Mouse (Mus musculus): ENCODE results near the gene Wdr24.
"Not testable (repeated sequence)": the region's sequence is repeated elsewhere in the genome, so short reads cannot be mapped to it uniquely, and the experiment has no call there.

The Wdr24 gene

DNA sequence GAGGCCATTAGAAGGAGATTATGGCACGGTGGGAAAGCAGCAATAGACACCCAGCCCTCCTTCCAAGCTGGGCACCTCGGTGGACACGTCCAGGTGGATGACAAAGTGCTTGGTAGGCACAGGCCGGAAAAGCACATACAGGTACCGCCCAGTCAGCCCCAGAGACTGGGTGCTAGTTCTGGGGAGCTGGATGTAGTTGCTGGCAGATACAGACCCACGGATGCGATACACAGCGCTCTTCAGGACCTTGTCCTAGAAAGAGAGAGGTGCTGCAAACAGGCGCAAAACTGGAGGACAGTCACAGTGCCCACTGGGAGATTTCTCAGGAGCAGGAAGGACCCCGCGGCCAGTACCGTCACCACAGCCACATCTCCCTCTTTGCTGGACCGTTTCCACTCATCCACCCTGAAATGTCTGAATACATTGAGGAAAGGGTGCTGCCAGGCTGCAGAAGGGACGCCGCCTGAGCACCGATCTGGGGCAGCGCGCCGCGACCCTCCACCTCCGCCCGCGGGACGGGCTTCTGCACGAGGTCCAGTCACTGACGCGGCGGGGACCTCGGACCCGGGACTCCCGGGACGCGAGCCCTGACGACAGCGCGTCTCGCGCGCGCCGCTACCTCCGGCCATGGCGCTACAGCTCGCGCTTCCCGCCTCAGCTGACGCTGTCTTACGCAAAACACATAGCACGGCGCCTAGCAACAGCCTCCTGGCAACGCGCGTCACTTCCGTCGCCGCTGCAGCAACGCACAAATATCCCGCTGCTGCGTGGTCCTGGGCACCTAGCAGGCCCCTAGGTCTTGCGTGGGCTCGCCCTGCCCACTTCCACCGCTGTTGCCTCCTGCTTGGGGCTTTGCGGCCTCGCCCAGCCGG lies 37.6 kb downstream of the Wdr24 start, which contains the start of gene Wdr90:
TSS of gene Wdr90 (minus strand) at position 670 of the 872 bp plus-strand sequence.
- peak; percentile 96 for DNase-seq (ENCODE audit: low read depth)

DNA sequence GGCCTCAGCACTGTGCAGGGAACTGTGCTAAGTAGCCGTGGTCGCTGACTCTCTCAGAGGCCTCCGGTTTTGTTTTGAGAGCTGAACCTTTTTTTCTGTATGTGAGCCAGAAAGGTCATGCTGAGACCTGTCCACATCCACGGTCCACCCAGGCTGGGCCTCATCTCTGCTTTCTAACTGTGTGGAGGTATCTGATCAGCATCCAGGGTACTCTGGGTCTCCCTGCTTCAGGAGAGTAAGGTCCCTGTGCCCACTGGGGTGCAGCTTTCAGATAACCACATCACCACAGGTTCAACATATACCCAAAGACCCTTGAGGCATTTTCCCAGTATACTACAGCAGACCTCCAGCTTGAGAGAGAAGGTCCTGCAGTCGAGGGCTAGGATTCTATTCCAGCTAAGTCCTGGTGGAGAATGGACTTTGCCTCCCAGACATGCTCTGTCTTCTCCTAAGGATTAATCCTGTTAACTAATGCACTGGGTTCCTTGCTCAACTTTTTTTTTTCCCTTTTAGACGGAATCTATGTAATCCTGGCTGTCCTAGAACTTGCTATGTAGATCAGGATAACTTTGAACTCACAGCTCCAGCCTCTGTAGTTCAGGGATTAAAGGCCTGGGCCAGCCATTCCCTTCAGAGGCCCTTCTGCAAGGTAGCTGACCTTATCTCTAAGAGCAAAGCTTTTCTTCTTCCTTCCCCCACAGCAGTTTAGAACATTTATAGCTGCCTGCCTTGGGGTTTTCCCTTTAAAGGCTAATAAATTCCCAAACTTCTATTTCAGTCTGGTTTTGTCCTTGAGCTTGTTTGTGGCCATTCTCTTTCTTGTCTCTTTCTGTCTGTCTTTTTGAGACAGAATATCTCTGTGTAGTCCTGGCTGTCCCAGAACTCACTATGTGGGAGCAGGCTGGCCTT lies 38.5 kb downstream of the Wdr24 start:
- no peak for DNase-seq (ENCODE audit: low read depth)

- DNase-seq (ENCODE audit: low read depth): no peak
Observed at GRCm38 (mm10) chr17:25863681-25864080, 40.3 kb downstream of the Wdr24 start.

DNA sequence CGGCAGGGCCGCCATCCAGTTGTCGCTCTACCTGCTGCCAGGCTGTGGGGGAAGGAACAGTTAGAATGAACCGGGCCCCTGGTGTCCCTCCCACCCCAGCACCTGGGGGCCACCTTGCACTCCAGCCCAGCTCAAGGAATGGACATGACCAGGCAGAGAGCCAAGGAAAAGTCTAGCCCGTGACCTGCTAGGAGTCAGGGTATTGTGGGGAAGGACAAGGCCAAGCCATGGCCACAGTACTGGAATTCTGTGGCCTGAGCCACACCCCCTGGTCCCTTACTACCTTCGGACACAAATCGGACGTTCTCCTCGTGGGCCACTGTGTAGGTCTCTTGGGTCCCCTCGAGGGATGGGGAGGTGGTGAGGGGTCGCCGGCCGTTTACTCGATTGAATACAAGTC lies 40.9 kb downstream of the Wdr24 start:
- no peak for DNase-seq (ENCODE audit: low read depth)

- DNase-seq (ENCODE audit: low read depth): no peak
Observed at GRCm38 (mm10) chr17:25865288-25865687, 41.9 kb downstream of the Wdr24 start.

DNA sequence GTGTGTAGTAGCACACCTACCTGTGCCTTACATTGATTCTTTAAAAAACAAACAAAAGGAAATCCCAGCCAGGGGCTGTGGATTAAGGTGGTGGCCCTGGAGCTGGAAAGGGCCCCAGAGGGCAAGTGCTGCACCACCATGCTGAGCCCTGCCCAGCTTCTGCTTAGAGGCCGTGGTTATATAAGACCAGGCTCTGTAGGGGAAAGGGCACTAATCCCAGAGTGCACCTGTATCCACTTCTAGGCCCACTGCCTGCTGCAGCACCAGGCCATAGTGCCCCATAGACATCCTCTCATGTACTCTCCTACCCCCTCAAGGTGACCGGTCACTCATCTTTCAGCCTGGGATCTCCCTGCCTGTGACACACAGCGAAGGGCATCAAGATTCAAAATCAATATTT lies 42.7 kb downstream of the Wdr24 start:
- DNase-seq (ENCODE audit: low read depth): no peak

DNA sequence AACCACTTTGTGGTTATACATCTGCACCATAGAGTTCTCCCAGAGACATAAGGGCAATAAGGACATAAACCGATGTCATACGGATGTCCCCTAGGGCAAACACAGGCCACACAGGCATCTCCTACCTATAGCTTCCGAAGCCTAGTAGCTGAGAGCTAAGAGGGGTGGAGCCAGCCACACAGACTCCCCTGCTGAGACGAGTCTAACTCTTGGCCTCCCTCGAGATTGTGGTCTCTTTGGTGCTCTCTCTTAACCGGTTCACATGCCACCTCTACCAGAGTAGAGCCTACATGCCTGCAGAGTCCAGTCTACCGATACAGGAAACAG lies 44.0 kb downstream of the Wdr24 start:
- DNase-seq (ENCODE audit: low read depth): peak; percentile 57

- no peak for DNase-seq (ENCODE audit: low read depth)
Observed at GRCm38 (mm10) chr17:25867836-25868600, 44.6 kb downstream of the Wdr24 start.

DNA sequence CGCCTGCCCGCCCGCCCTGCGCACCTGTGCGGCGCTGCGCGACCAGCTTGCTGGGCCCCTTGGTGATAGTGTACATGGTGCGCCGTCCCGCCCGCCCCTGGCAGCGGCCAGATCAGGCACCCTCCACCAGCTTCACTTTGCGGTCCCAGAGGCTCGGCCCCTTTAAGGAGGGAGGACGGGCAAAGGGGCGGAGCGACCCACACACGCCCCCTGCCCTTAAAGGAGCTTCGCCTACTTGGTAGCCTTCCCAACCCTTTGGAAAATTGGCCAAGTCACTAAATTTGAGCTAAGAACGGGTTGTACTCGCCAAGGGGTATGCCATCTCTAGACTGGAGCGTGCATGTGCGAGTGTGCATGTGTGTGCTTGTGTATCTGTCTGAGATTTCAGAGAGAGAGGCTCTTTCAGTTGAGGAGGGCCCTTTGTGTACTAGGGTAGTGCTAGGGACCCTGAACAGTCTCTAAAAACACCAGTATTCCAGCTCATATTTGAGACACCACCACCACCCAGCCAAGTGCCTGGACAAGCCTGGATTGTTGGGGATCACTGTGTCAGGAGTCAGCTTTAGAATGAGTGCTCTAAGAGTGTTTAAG lies 45.3 kb downstream of the Wdr24 start, which contains the start of gene Mcrip2:
TSS of gene Mcrip2 (minus strand) at position 164 of the 591 bp plus-strand sequence.
- DNase-seq (ENCODE audit: low read depth): peak; percentile 81

GRCm38 (mm10) chr17:25869498-25869897 lies 46.1 kb downstream of the Wdr24 start:
- DNase-seq (ENCODE audit: low read depth): no peak

DNA sequence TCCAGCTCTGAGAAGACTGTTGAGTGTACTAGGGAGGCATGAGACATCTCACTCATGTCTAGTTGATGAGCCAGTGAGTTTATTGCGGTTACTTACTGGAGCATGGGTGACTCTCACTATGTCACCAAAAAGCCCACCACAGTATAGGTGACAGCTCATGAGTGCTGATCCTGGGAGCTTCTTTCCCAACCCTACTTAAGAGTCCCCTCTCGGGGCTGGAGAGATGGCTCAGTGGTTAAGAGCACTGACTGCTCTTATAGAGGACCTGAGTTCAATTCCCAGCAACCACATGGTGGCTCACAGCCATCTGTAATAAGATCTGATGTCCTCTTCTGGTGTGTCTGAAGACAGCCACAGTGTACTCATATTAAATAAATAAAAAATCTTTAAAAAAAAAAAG lies 46.5 kb downstream of the Wdr24 start:
- no peak for DNase-seq (ENCODE audit: low read depth)

DNA sequence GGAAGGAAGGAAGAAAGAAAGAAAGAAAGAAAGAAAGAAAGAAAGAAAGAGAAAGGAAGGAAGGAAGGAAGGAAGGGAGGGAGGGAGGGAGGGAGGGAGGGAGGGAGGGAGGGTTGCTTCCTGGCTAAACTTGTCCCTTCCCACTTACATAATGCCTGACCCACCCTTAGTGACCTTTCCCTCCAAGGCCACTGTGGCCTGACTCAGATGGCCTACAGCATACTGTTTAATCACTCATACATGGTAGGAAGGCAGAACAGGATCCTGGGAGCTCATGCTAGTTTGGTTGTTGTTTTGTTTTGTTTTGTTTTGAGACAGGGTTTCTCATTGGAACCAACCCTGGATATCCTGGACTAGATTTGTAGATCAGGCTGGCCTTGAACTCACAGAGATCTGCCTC lies 48.1 kb downstream of the Wdr24 start:
- not testable (repeated sequence) for DNase-seq (ENCODE audit: low read depth)

GRCm38 (mm10) chr17:25872676-25873075 lies 49.2 kb downstream of the Wdr24 start:
- no peak for DNase-seq (ENCODE audit: low read depth)

- DNase-seq (ENCODE audit: low read depth): no peak
Observed at GRCm38 (mm10) chr17:25873405-25874147, 50.1 kb downstream of the Wdr24 start.

GRCm38 (mm10) chr17:25874148-25874720 lies 50.8 kb downstream of the Wdr24 start:
- no peak for DNase-seq (ENCODE audit: low read depth)

GRCm38 (mm10) chr17:25874721-25875170 lies 51.3 kb downstream of the Wdr24 start, which contains the start of gene Mettl26:
TSS of gene Mettl26 (plus strand) at chr17:25875074.
- peak; percentile 96 for DNase-seq (ENCODE audit: low read depth)

GRCm38 (mm10) chr17:25875171-25876136 lies 52.0 kb downstream of the Wdr24 start:
- peak; percentile 88 for DNase-seq (ENCODE audit: low read depth)

DNA sequence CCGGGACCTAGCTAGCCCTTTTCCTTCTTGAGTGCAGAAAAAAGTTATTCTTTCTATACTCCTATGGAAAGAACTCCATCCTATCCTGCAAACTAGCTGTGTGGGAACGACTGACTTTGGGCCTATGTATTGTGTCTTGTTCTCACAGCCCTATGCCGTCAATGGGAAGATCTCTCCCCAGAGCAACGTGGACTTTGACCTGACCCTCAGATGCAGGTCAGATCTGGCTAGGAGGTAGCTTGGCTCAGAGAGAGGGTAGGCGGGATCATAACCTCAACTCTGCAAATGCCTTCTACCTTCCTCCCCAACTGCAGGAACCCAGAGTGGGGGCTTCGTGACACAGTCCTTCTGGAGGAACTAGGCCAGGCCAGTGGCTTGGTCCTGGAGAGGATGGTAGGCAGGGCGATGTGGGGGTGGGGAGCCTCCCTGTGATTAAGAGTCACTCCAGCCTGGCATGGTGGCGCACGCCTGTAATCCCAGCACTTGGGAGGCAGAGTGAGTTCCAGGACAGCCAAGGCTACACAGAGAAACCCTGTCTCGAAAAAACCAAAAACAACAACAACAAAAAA lies 53.0 kb downstream of the Wdr24 start:
- no peak for DNase-seq (ENCODE audit: low read depth)

- no peak for DNase-seq (ENCODE audit: low read depth)
Observed at GRCm38 (mm10) chr17:25877025-25877424, 53.6 kb downstream of the Wdr24 start.

Measured in induced T-regulatory cell, adult 2 months (primary cell).